Mouse (Mus musculus) myocyte (in vitro differentiated cells): ENCODE data around the gene Cybrd1.

Source experiments
- CEBPB ChIP-seq: IDR thresholded peaks from 2 replicates; pipeline ENCODE4 v1.6.1; 2011; ENCODE audit warnings: mild to moderate bottlenecking, moderate library complexity; ENCODE audit not compliant: poor library complexity, insufficient read depth, severe bottlenecking
- E2F4 ChIP-seq: IDR thresholded peaks from one replicate; pipeline ENCODE4 v1.6.1; 2011; ENCODE audit warnings: mild to moderate bottlenecking, control low read depth, moderate library complexity; ENCODE audit not compliant: insufficient read depth
- POLR2A ChIP-seq: IDR thresholded peaks from one replicate; pipeline ENCODE4 v1.6.1; 2011; ENCODE audit warnings: low read depth, mild to moderate bottlenecking, control low read depth, moderate library complexity; ENCODE audit not compliant: insufficient read length
- REST ChIP-seq: IDR thresholded peaks from one replicate; pipeline ENCODE4 v1.6.1; 2011; ENCODE audit warnings: mild to moderate bottlenecking, control low read depth, moderate library complexity; ENCODE audit not compliant: insufficient read depth, insufficient read length
- SRF ChIP-seq: IDR thresholded peaks from one replicate; pipeline ENCODE4 v1.6.1; 2011; ENCODE audit warnings: low read depth; ENCODE audit not compliant: control insufficient read depth, insufficient read length
- TCF12 ChIP-seq: IDR thresholded peaks from one replicate; pipeline ENCODE4 v1.6.1; 2011; ENCODE audit warnings: mild to moderate bottlenecking, control low read depth; ENCODE audit not compliant: poor library complexity, insufficient read depth, severe bottlenecking
- USF1 ChIP-seq: IDR thresholded peaks from one replicate; pipeline ENCODE4 v1.6.1; 2011; ENCODE audit warnings: low read depth, mild to moderate bottlenecking, control low read depth, moderate library complexity

GRCm38 (mm10) chr2:71089766-71090165, 28.0 kb upstream of the Cybrd1 start:
- no peak for TF ChIP-seq E2F4
- no peak for TF ChIP-seq POLR2A
- no peak for TF ChIP-seq USF1
- TF ChIP-seq TCF12, result no peak
- no peak for TF ChIP-seq REST
- no peak for TF ChIP-seq CEBPB
- no peak for TF ChIP-seq SRF
